Mouse (Mus musculus): ENCODE measurements around the gene Gse1. TPM values are rescaled to one million over a fixed set of nuclear protein-coding genes. Genes with fewer than 3 reads are reported as not detected.

Gse1 gene
- polyA plus RNA-seq, 1 experiment, result 14.8 TPM

DNA sequence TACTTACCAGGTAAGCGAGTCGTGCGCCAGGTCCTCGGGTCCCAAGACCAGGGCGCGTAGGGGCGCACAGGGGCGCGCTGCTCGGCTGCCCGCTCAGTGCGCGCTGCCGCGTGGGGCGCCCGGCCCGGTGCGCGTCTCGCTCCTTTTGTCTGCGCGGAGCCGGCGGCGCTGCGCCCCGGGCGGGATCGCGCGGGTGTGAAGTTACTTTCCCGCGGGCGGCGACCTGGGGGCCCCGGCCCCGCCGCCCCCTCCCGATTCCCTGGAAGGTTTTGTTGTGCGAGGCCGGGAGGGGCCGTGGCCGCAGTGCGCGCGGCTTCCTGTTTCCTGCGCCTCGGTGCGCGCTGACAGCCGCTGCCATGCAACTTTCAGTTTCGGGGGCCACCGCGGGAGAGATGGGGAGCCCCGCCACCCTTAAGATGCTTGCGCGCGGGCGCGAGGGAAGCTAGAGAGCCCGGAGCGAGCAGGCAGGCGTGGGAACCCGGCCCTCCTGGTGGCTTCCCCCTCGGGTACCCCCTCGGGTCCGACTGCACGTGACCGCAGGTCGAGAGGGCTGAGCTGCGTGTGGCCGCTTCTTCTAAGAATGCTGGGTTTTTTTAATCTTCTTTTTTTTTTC lies 261.0 kb downstream of the Gse1 start:
- TF ChIP-seq POLR2A (IDR thresholded peaks at IDR 0.05; ENCODE audit: low read depth, low read length), result no peak
- no peak for TF ChIP-seq CTCF (conservative IDR thresholded peaks at IDR 0.05; ENCODE audit: insufficient read depth, insufficient read length, low read depth, low read length)
- peak overlapping the region; percentile 75 for H3K4me3 ChIP-seq (ENCODE audit: insufficient read depth, low read depth, low read length)
- H3K27me3 ChIP-seq (replicated peaks; ENCODE audit: control insufficient read depth, insufficient read depth, low read length), result no peaks in the 10 kb centered on the region
- H3K36me3 ChIP-seq (ENCODE audit: control insufficient read depth, insufficient read depth, low read length), result no peaks in the 10 kb centered on the region
- under 1% methylated on average over 73 of the region's 73 CpGs for WGBS
- peaks cover 40% of the 10 kb centered on the region for H3K4me1 ChIP-seq (ENCODE audit: control insufficient read depth, insufficient read depth, low read length)
- H3K27ac ChIP-seq (ENCODE audit: insufficient read depth, low read depth, low read length), result peak overlapping the region; percentile 80
- DNase-seq, result peak; percentile 79

- TF ChIP-seq CTCF (conservative IDR thresholded peaks at IDR 0.05; ENCODE audit: insufficient read depth, insufficient read length, low read depth, low read length) (no peak), POLR2A (IDR thresholded peaks at IDR 0.05; ENCODE audit: low read depth, low read length) (no peak)
- Histone ChIP-seq H3K27me3 (replicated peaks; ENCODE audit: control insufficient read depth, insufficient read depth, low read length) (no peaks in the 10 kb centered on the region), H3K4me1 (ENCODE audit: control insufficient read depth, insufficient read depth, low read length) (peaks cover 40% of the 10 kb centered on the region), H3K27ac (ENCODE audit: insufficient read depth, low read depth, low read length) (peak overlapping the region; percentile 80), H3K36me3 (ENCODE audit: control insufficient read depth, insufficient read depth, low read length) (no peaks in the 10 kb centered on the region), H3K4me3 (ENCODE audit: insufficient read depth, low read depth, low read length) (peak overlapping the region; percentile 75)
- peak; percentile 88 for DNase-seq
- 11% methylated on average over 15 of the region's 15 CpGs for WGBS
These were observed 261.6 kb downstream of the Gse1 start for GRCm38 (mm10) chr8:120489771-120490281.

GRCm38 (mm10) chr8:120490354-120491141 lies 262.3 kb downstream of the Gse1 start:
- H3K4me1 ChIP-seq (ENCODE audit: control insufficient read depth, insufficient read depth, low read length), result peaks cover 46% of the 10 kb centered on the region
- WGBS, result 21% methylated on average over 12 of the region's 12 CpGs
- H3K4me3 ChIP-seq (ENCODE audit: insufficient read depth, low read depth, low read length), result peak overlapping the region; percentile 75
- H3K27me3 ChIP-seq (replicated peaks; ENCODE audit: control insufficient read depth, insufficient read depth, low read length), result no peaks in the 10 kb centered on the region
- H3K27ac ChIP-seq (ENCODE audit: insufficient read depth, low read depth, low read length), result peak overlapping the region; percentile 80
- DNase-seq, result peak; percentile 81
- no peaks in the 10 kb centered on the region for H3K36me3 ChIP-seq (ENCODE audit: control insufficient read depth, insufficient read depth, low read length)
- TF ChIP-seq CTCF (conservative IDR thresholded peaks at IDR 0.05; ENCODE audit: insufficient read depth, insufficient read length, low read depth, low read length) (no peak), POLR2A (IDR thresholded peaks at IDR 0.05; ENCODE audit: low read depth, low read length) (no peak)

GRCm38 (mm10) chr8:120491166-120491793 lies 263.0 kb downstream of the Gse1 start:
- TF ChIP-seq CTCF (conservative IDR thresholded peaks at IDR 0.05; ENCODE audit: insufficient read depth, insufficient read length, low read depth, low read length) (no peak), POLR2A (IDR thresholded peaks at IDR 0.05; ENCODE audit: low read depth, low read length) (no peak)
- Histone ChIP-seq H3K4me1 (ENCODE audit: control insufficient read depth, insufficient read depth, low read length) (peaks cover 49% of the 10 kb centered on the region), H3K4me3 (ENCODE audit: insufficient read depth, low read depth, low read length) (no peak overlapping the region), H3K27me3 (replicated peaks; ENCODE audit: control insufficient read depth, insufficient read depth, low read length) (no peaks in the 10 kb centered on the region), H3K36me3 (ENCODE audit: control insufficient read depth, insufficient read depth, low read length) (no peaks in the 10 kb centered on the region), H3K27ac (ENCODE audit: insufficient read depth, low read depth, low read length) (peak overlapping the region; percentile 80)
- WGBS, result 50% methylated on average over 5 of the region's 5 CpGs
- DNase-seq, result peak; percentile 90

DNA sequence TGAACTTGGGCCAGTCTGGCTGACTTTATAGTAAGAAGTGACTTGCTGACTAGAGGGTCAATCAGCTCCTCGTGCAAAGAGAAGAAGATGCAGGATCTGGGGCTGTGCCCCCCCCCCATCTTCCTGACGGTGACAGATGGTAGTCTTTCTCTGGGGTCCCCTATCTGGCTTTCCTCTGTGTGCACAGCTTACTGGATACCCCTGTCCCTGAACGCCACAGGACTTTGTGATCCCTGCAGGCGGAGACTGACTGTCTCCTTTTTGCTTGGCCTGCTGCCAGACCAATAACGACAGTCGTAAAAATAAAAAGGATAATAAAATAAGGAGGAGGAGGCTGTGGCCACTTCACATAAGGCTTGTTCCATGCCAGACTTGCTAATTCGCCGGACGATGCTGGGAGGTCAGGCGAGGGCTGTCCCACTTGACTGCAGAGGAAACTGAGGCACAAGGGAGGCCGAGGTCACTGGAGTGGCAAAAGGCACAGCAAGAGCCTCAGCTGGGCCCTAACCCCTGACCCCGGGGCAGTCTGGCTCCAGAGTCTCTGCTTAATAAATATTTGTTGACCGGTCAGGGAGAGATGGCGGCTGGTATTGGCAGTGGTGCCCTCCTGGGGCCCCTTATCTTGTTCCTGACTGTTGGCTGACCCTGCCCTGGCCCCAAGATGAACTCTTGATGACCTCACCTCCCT lies 264.1 kb downstream of the Gse1 start:
- Histone ChIP-seq H3K4me1 (ENCODE audit: control insufficient read depth, insufficient read depth, low read length) (peaks cover 53% of the 10 kb centered on the region), H3K27ac (ENCODE audit: insufficient read depth, low read depth, low read length) (peak overlapping the region; percentile 17), H3K36me3 (ENCODE audit: control insufficient read depth, insufficient read depth, low read length) (no peaks in the 10 kb centered on the region), H3K4me3 (ENCODE audit: insufficient read depth, low read depth, low read length) (no peak overlapping the region), H3K27me3 (replicated peaks; ENCODE audit: control insufficient read depth, insufficient read depth, low read length) (no peaks in the 10 kb centered on the region)
- peak; percentile 76 for DNase-seq
- TF ChIP-seq POLR2A (IDR thresholded peaks at IDR 0.05; ENCODE audit: low read depth, low read length) (no peak), CTCF (conservative IDR thresholded peaks at IDR 0.05; ENCODE audit: insufficient read depth, insufficient read length, low read depth, low read length) (no peak)
- 27% methylated on average over 14 of the region's 14 CpGs for WGBS

- no peak for TF ChIP-seq POLR2A (IDR thresholded peaks at IDR 0.05; ENCODE audit: low read depth, low read length)
- TF ChIP-seq CTCF (conservative IDR thresholded peaks at IDR 0.05; ENCODE audit: insufficient read depth, insufficient read length, low read depth, low read length), result no peak
These were observed 264.6 kb downstream of the Gse1 start for GRCm38 (mm10) chr8:120492881-120493220.

More at GRCm38 (mm10) chr8:120492881-120493220, 264.6 kb downstream of the Gse1 start:
- Histone ChIP-seq H3K4me1 (ENCODE audit: control insufficient read depth, insufficient read depth, low read length) (peaks cover 58% of the 10 kb centered on the region), H3K27me3 (replicated peaks; ENCODE audit: control insufficient read depth, insufficient read depth, low read length) (no peaks in the 10 kb centered on the region), H3K36me3 (ENCODE audit: control insufficient read depth, insufficient read depth, low read length) (no peaks in the 10 kb centered on the region), H3K27ac (ENCODE audit: insufficient read depth, low read depth, low read length) (no peak overlapping the region; the same call in 1 of the 2 replicates), H3K4me3 (ENCODE audit: insufficient read depth, low read depth, low read length) (no peak overlapping the region)
- no peak for DNase-seq
- 49% methylated on average over 4 of the region's 4 CpGs for WGBS

Data from kidney, adult 2 months (tissue).